Mouse (Mus musculus) common myeloid progenitor, adult 5-6 weeks (primary cell): ENCODE results near the gene Msmo1. TPM values are rescaled to one million over a fixed set of nuclear protein-coding genes. Genes with fewer than 3 reads are reported as not detected.

ENCODE experiments used
- ATAC-seq: replicated peaks from 2 replicates; pipeline ENCODE4 v1.8.0; 2016; ENCODE audit warnings: low read depth, mild to moderate bottlenecking, moderate TSS enrichment, inconsistent platforms; ENCODE audit not compliant: poor library complexity, severe bottlenecking
- total RNA-seq: library from RNA; stranded (forward); fragments of 200-1000, 187-1606 nt; gene quantifications from 2 replicates; pipeline ENCODE4 v1.2.3, GENCODE M21; 2017

The Msmo1 gene
- 46.1 and 50.9 TPM in 2 replicates for total RNA-seq

DNA sequence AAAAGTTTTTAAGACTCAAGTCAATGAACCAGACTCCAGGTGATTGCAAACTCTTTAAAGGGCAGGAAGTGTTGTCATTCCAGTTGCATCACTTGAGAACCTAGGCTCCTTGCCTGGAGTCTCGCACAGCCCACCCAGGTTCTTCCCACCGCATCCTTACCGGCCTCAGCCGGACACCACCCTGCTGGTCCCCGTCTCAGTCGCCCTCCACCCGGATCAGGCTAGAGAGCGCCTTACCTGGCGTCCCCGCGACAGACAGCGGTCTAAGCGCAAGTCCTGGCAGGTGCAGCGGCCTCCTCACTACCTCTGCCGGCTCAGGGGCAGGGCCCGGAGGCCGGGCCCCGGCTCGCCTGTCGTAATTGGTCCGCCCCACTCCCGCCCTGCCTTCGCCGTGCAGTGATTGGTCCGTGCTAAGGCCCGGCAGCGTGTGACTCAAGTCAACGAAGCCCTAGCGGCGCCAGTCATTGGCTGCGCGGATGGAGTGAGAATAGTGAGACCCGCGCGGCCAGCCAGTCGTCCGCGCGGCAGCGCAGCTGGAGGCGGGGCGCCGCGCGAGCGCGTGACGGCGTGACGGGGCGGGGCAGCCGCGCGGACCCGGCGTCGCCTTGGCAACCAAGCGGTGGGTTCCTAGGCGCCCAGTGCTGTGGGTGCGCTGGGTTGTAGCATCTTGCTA, at the start of gene Msmo1:
Gene Msmo1 (minus strand): TSS at position 522 of the 673 bp plus-strand sequence.
- peak; percentile 97 for ATAC-seq

GRCm38 (mm10) chr8:64781947-64782346, 48.4 kb upstream of the Msmo1 start:
- peak; percentile 44 for ATAC-seq

DNA sequence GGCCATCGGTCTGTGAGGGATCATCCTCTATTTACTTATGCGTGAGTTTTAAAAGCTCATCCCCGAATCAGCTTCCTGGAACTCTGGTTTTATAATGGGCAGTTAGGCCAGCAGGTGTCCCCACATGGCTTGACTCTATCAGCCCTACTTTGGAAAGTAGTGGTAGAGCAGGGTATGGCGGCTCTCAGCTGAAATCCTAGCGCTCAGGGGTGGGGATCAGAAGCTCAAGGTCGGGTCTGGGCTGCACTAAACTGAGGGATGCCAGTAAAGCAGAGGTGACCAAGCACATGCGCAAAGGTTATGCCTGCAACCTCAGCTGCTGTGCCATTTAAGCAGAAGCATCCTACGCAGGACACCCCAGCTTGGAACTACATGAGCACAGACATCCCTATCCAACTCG, 44.3 kb upstream of the Msmo1 start:
- peak; percentile 72 for ATAC-seq

GRCm38 (mm10) chr8:64774136-64774535, 40.5 kb upstream of the Msmo1 start:
- ATAC-seq = no peak

DNA sequence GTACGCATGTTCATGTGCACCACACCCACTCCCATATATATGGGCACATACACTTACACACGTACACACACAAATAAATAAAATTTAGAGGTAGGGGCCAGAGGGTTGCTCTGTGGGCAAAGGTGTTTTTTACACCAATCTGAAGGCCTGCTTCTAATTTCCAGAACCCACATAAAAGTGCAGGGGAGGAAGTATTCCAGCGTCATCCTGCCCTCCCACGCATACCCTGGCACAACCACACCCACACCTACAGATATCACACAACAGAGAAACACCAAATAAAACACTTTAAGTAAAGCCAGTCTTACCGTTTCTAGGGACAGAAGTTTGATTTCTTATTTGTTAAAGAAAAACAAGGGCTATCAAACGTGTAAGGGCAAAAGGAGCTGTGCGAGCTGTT, 37.2 kb upstream of the Msmo1 start:
- no peak for ATAC-seq

DNA sequence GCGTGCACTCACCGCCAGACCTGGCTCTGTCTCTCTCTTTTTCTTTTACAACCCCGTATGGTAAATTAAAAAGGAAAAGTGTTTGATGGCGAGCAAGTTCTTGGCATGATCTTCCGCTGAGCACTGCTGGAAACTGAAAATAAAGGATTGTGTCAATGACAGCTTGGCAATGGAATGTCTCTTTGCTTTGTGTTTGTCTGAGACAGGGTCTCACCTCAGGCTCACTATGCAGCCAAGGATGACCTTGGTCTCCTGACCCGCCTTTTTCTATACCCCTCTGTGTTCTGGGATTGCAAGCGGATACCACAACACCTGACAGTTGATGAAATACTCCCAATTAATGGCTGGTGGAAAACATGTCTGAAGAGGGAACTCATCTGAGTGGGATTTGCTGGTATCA, 36.0 kb upstream of the Msmo1 start:
- no peak for ATAC-seq

DNA sequence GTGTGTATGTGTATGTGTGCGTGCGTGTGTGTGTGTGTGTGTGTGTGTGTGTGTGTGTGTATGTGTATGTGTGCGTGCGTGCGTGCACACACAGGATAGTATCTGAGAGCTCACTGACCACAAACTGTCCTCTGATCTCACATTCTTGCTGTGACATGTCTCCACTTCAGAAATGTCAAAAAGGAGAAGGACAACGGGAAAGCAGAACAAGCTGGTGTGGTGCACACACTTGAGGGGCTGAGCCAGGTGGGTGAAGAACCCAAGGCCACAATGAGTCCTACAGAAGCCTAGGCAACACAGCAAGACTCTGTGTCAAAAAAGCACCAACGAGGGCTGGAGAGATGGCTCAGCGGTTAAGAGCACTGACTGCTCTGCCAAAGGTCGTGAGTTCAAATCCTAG, 35.1 kb upstream of the Msmo1 start:
- ATAC-seq = peak; percentile 59

DNA sequence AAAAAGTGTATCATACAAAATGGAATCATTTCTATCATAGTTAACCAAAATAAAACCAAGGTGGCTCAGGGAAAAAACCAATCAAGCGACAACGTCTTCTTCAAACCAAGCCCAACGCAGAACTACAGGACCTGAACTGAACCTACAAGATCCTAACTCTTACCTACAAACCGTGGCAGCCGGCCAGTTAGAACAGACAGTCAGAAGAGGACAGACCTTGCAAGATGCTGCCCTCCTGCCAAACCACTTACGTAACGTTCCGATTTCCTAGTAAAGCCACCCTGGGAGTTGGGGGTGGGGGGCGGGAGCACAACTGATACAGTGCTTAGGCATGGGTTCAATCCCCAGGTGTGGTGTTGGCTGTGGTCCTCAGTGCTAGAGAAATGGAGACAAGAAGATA, 33.5 kb upstream of the Msmo1 start:
- ATAC-seq = no peak

DNA sequence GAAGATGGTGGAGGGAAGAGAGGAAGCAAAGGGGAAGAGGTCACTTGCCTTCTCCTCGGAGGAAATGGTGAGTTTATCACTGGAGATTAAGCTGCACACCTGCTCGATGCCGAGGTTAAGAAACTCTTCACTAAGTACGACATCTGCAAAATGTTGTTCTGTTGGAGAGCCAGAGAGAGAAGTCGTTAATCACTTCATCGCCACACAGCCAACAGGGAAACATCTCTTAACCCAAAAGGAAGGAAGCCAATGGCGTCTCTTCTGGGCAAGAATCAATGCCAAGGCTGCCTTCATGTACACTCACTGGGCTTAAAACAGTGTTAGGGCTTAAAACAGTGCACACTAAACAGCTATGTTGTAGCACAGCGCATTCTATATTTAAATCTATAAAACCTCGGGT, 30.5 kb upstream of the Msmo1 start:
- peak; percentile 33 for ATAC-seq

- ATAC-seq = no peak
These were observed 29.2 kb upstream of the Msmo1 start for GRCm38 (mm10) chr8:64762751-64763150.

DNA sequence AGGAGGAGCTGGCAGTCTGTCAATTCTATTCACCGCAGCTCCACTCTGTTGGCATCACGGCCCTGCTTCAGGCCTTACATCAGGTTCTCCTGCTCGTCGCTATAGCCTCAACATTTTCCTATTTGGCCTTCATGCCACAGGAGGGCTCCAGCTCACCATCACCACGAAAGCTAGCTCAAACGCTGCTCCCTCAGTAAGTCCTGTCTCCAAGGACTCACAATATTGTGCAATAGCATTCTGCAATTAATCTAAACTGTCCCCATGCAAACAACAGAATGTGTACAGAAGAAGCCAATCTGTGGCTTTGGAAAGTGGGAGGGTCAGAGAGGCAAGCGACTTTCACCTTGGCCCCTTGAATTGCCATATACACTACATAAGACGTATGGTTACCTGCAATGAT, 27.8 kb upstream of the Msmo1 start:
- ATAC-seq = peak; percentile 45

DNA sequence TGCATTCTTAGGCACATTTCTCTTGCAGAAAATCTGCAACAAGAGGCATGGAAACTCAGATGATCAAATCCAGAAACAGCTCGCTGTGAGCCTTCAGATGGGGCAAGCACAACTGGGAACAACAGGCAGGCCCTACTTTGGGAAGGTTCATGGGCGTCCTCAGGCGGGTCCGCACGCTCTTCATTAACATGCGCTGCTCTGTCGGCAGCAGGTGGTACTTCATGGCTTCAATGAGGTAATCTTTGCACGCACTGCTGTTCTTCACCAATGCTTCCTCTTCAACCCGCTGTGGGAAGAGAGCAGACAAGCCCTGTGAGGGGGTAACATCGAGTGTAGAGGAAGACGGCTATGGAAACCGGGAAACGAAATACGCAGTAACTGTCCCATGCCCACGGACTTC, 24.4 kb upstream of the Msmo1 start:
- ATAC-seq = no peak

GRCm38 (mm10) chr8:64746215-64747058, 12.8 kb upstream of the Msmo1 start:
- no peak for ATAC-seq

- ATAC-seq = peak; percentile 27; the same call in 1 of the 2 replicates
These were observed 7.1 kb upstream of the Msmo1 start for GRCm38 (mm10) chr8:64740547-64741211.

- ATAC-seq = no peak
These were observed 5.3 kb upstream of the Msmo1 start for GRCm38 (mm10) chr8:64738916-64739315.

- ATAC-seq = no peak
These were observed 3.3 kb upstream of the Msmo1 start for GRCm38 (mm10) chr8:64736767-64737323.

- peak; percentile 31 for ATAC-seq
These were observed 1.6 kb upstream of the Msmo1 start for GRCm38 (mm10) chr8:64735161-64735560.

- ATAC-seq = no peak
These were observed 996 bp downstream of the Msmo1 start for GRCm38 (mm10) chr8:64732596-64732995.

DNA sequence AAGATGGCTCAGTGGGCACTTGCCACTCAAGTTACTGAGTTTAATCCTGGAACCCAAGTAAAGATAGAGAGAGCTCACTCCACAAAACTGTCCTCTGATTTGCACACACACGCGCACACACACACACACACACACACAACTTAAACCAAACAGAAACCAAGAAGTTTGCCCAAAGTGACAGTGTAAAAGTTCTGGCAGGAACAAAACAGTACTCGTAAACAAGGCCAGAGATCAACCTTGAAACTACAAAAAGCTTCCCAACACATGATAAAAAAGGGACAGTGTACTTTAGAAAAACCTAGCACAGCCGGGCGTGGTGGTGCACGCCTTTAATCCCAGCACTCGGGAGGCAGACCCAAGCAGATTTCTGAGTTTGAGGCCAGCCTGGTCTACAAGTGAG, 5.4 kb downstream of the Msmo1 start:
- no peak for ATAC-seq

DNA sequence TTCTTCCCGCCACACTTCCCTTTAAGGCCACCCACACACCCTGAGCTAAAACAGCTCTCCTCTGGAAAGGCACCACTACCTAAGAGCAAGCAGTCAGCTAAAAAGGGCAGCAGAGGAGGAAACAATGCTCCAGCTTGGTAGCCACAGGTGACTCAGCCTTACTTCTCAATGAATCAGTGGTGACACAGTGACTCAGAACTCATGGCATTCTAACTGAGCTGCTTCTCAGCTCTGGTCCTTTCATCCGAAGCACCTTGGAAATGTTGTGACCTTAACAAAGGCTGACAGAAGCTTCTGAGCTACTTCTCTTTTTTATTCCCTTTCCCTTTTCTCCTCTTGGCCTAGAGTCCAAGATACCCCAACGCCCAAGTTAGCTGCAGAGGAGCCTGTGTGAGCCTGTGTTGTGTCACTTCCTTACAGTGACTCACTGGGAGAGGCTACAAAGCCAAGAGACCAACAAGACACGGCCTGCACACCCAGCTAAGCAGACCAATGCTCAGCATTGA, 7.3 kb downstream of the Msmo1 start:
- peak; percentile 71 for ATAC-seq
